Mouse (Mus musculus): ENCODE measurements around the gene Mafb. TPM values are rescaled to one million over a fixed set of nuclear protein-coding genes. Genes with fewer than 3 reads are reported as not detected.

Gene Mafb
- polyA plus RNA-seq, 1 experiment = 12.5 TPM

DNA sequence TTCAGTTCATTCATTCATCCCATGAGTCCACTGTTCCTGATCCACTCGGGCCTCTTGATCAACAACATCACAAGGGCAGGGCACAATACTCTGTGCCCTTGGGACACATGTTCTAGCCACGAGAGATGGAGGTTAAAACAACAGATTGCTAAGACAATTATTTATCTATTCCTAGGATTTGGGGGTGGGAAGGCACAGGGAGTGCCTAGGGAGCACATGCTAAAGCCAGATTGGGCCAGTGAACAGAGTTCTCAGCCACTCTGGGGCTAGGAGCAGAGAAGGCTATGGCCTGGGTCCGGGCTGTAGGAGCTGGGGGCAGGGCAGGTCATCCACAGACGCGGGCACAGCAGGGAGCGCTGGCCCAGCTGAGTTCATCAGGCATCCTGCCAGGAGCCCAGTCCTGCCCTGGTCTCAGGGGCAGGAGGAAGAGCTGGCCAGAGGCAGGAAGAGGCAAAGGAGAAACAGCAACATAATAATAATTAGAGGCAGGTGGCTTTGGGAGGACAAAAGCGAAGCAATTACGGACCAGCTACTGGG lies 15.8 kb downstream of the Mafb start:
- no peak overlapping the region for H3K4me3 ChIP-seq (ENCODE audit: insufficient read depth, low read length)
- H3K4me1 ChIP-seq (ENCODE audit: control insufficient read depth, insufficient read depth, low read length) = no peaks in the 10 kb centered on the region
- no peak for TF ChIP-seq POLR2A (IDR thresholded peaks at IDR 0.05; ENCODE audit: low read depth, low read length)
- TF ChIP-seq CTCF (IDR thresholded peaks at IDR 0.05; ENCODE audit: borderline replicate concordance, insufficient read depth, low read length) = no peak
- H3K27ac ChIP-seq (ENCODE audit: insufficient read depth, low read length) = no peak overlapping the region

DNA sequence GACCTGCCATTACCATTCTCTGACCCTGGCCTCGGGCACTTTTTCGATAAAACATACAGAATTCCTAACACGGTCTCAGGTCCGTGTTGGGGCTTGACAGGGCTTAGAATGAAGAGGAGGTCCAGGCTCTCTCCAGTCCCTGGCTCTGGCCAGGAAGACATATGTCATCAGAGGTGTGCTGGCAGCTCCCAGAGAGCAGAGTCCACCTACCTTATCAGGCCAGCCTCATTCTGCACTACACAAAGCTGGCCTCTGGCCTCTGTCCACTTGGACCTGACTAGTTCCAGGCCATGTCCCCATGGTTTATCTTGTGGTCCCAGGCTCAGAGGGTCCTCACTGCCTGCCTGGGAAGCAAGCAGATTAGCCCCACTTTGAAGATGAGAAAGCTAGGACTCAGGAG lies 17.3 kb downstream of the Mafb start:
- no peak overlapping the region for H3K27ac ChIP-seq (ENCODE audit: insufficient read depth, low read length)
- no peak for TF ChIP-seq CTCF (IDR thresholded peaks at IDR 0.05; ENCODE audit: borderline replicate concordance, insufficient read depth, low read length)
- no peak for TF ChIP-seq POLR2A (IDR thresholded peaks at IDR 0.05; ENCODE audit: low read depth, low read length)

DNA sequence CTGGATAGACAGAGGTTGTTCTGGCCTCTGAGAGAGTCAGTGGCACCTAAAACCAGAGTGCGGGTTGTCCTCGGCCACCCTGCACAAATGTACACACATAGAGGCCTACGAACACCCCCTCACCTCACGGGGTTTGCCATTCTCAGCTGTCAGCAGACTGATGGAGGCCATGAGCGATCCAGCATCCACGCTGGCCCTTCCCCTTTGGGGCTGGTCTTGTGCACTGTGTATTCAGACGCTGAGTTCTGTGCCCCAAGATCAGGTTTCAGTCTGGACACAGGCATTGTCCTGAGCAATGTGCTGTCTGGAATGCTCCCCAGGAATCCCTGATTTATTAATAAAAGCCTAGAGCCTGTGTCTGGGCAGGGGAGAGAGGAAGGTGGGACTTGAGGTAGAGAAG lies 18.1 kb downstream of the Mafb start:
- TF ChIP-seq POLR2A (IDR thresholded peaks at IDR 0.05; ENCODE audit: low read depth, low read length) (no peak), CTCF (IDR thresholded peaks at IDR 0.05; ENCODE audit: borderline replicate concordance, insufficient read depth, low read length) (no peak)
- no peak overlapping the region for H3K4me3 ChIP-seq (ENCODE audit: insufficient read depth, low read length)

More for the DNA sequence above, 17.3 kb downstream of the Mafb start:
- H3K4me1 ChIP-seq (ENCODE audit: control insufficient read depth, insufficient read depth, low read length) = no peaks in the 10 kb centered on the region
- H3K4me3 ChIP-seq (ENCODE audit: insufficient read depth, low read length) = no peak overlapping the region

DNA sequence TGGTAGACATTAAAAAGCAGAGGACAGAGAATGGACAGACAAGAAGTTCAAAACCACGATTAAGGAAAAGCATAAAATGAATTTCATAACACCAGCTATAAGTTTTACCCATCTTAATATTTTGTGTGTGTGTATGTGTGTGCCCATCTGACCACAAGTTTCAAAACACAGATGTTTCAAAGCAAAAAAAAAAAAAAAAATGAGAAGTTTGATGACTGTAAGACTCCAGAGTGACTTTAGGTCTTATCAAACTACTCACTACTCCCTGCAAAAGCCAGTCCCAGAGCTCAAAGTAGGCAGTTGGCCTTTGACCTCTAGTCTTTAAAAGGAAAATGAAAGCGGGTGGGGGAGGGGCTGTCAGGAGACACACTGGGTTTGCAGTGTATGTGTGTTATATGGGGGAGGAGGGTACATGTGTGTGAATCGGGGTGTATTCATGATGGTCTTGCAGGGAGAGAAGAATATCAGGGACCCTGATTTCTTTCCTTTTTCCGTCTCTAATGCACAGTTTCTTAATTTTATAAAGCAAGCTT lies 18.7 kb downstream of the Mafb start:
- Histone ChIP-seq H3K4me3 (ENCODE audit: insufficient read depth, low read length) (no peak overlapping the region), H3K4me1 (ENCODE audit: control insufficient read depth, insufficient read depth, low read length) (no peaks in the 10 kb centered on the region), H3K27ac (ENCODE audit: insufficient read depth, low read length) (no peak overlapping the region)
- TF ChIP-seq CTCF (IDR thresholded peaks at IDR 0.05; ENCODE audit: borderline replicate concordance, insufficient read depth, low read length) (no peak), POLR2A (IDR thresholded peaks at IDR 0.05; ENCODE audit: low read depth, low read length) (no peak)

More for the DNA sequence above, 18.1 kb downstream of the Mafb start:
- Histone ChIP-seq H3K27ac (ENCODE audit: insufficient read depth, low read length) (no peak overlapping the region), H3K4me1 (ENCODE audit: control insufficient read depth, insufficient read depth, low read length) (no peaks in the 10 kb centered on the region)

DNA sequence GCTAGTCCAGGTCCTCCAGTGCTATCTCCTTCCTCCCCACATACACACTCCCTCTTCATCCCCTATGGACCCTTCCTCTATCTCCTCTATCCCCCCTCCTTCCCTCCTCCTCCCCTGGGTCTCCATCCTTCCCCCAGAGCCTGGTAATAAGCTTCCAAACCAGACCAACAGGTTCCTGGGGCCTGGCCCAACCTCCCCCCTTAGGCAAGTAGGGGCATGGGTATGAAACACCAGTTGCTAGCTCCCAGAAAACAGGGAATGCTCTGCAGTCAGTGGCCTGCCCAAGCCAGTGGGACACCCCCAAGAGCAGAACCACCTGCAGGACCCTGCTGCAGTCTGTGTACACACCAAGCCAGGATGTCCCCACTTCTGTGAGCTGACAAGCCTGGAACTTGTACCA lies 21.2 kb downstream of the Mafb start:
- Histone ChIP-seq H3K27ac (ENCODE audit: insufficient read depth, low read length) (no peak overlapping the region), H3K4me1 (ENCODE audit: control insufficient read depth, insufficient read depth, low read length) (no peaks in the 10 kb centered on the region), H3K4me3 (ENCODE audit: insufficient read depth, low read length) (no peak overlapping the region)
- no peak for TF ChIP-seq CTCF (IDR thresholded peaks at IDR 0.05; ENCODE audit: borderline replicate concordance, insufficient read depth, low read length)
- no peak for TF ChIP-seq POLR2A (IDR thresholded peaks at IDR 0.05; ENCODE audit: low read depth, low read length)

DNA sequence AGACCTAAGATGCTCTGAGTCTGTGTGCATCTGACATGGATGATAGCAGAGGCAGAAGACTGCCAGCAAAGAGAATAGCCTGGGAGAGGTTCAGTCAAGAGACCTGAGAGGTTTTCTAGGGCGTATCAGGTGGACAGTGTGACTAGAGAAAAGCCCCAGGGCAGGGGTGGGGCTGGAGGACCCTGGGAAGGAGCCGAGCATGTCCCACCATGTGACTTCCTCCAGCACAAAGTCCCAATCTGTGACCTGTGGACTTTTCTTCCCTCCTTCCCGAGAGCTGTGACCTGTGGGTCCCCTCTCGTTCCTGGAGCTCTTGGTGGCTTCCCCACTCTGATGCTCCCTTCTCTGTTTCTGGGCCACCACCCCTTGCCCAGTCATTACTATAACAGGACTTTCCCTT lies 26.7 kb downstream of the Mafb start:
- TF ChIP-seq CTCF (IDR thresholded peaks at IDR 0.05; ENCODE audit: borderline replicate concordance, insufficient read depth, low read length) (no peak), POLR2A (IDR thresholded peaks at IDR 0.05; ENCODE audit: low read depth, low read length) (no peak)
- H3K27ac ChIP-seq (ENCODE audit: insufficient read depth, low read length) = no peak overlapping the region

DNA sequence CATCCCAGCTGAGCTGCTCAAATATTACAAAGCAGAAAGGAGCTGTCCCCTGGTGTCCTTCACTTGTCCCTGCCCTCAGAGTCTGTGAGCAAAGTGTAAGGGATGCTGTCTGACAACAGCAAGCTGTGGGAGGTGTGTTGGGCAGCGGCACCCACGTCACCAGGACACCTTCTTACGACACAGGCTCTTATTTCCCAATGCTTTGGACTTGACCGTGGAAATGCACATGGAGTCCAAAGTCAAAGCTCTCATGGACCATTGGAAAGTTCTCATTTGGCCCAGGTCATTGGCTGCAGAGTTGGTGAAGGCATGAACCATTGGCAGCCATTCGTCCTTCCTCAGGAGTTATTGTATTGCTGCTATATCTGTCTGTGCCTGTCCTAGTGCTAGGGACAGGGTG lies 27.3 kb downstream of the Mafb start:
- TF ChIP-seq POLR2A (IDR thresholded peaks at IDR 0.05; ENCODE audit: low read depth, low read length) (no peak), CTCF (IDR thresholded peaks at IDR 0.05; ENCODE audit: borderline replicate concordance, insufficient read depth, low read length) (no peak)

More for the DNA sequence above, 26.7 kb downstream of the Mafb start:
- Histone ChIP-seq H3K4me1 (ENCODE audit: control insufficient read depth, insufficient read depth, low read length) (no peaks in the 10 kb centered on the region), H3K4me3 (ENCODE audit: insufficient read depth, low read length) (no peak overlapping the region)

DNA sequence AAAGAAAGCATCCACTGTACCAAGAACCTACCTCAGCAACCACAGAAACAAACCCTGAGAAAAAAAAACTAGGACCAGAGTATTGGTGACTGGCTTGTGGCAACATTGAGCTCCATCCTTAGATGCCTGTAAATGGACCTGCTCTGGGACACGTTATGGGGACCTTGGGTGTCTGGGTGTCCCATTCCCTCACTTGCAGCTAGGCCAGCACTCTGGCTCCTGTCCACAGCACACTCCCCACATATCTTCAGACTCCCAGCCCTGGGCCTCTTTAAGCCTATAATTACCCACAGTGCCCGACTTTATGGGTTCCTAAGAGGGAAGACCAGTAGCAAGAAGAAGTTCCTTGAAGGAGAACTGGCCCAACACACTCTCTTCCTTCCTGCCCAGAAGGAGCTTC lies 30.8 kb downstream of the Mafb start:
- TF ChIP-seq POLR2A (IDR thresholded peaks at IDR 0.05; ENCODE audit: low read depth, low read length) (no peak), CTCF (IDR thresholded peaks at IDR 0.05; ENCODE audit: borderline replicate concordance, insufficient read depth, low read length) (no peak)
- Histone ChIP-seq H3K4me1 (ENCODE audit: control insufficient read depth, insufficient read depth, low read length) (no peaks in the 10 kb centered on the region), H3K27ac (ENCODE audit: insufficient read depth, low read length) (no peak overlapping the region), H3K4me3 (ENCODE audit: insufficient read depth, low read length) (no peak overlapping the region)

More for the DNA sequence above, 27.3 kb downstream of the Mafb start:
- H3K4me1 ChIP-seq (ENCODE audit: control insufficient read depth, insufficient read depth, low read length) = no peaks in the 10 kb centered on the region
- H3K4me3 ChIP-seq (ENCODE audit: insufficient read depth, low read length) = no peak overlapping the region
- no peak overlapping the region for H3K27ac ChIP-seq (ENCODE audit: insufficient read depth, low read length)

DNA sequence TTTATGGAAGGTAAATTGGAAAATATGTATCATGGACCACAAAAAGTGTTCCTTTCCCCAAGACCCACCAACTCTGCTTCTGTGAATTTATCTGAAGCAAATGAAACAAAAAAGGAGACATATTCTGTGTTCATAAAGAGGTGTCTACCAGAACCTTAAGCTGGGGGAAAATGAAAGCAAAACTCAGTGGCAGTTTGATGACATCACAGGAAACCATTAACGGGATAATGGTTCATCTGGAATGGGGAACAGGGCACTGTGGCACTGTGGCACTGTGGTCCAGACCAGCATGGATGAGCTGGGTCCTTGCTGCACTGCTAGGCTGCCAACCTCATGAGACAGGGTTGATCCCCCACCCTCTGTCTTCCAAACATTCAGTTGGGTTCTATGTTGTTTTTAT lies 31.8 kb downstream of the Mafb start:
- no peak overlapping the region for H3K4me3 ChIP-seq (ENCODE audit: insufficient read depth, low read length)
- no peak overlapping the region for H3K27ac ChIP-seq (ENCODE audit: insufficient read depth, low read length)
- no peaks in the 10 kb centered on the region for H3K4me1 ChIP-seq (ENCODE audit: control insufficient read depth, insufficient read depth, low read length)
- TF ChIP-seq CTCF (IDR thresholded peaks at IDR 0.05; ENCODE audit: borderline replicate concordance, insufficient read depth, low read length) (no peak), POLR2A (IDR thresholded peaks at IDR 0.05; ENCODE audit: low read depth, low read length) (no peak)

DNA sequence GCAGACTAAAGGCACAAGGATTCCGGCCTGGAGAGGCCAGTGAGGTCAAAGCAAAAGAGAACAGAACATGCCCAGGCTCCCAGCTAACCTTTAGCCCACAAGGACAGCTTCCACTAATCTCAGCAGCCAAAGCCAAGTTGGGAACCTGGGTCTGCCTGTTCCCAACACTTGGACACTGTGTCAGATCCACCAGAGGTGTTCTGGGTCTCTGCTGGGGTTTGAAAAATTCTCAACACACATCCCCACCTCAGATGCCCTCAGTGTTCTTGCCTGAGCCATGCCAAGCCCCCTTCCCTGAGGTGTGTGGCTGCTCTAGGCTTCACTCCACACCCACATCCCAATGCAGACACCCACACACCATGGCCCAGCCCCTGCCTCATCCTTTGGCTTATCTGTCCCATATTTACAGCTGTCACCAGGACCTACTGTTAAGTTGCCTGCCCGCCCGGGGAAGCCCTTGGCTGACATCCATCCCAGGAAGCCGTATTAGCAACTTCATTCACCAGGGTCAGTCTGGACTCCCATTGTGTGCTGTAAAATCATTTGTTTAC lies 32.7 kb downstream of the Mafb start, which contains the start of gene Gm826:
Gm826 (minus strand) TSS at position 52 of the 551 bp plus-strand sequence.
- H3K4me1 ChIP-seq (ENCODE audit: control insufficient read depth, insufficient read depth, low read length) = no peaks in the 10 kb centered on the region

More for the DNA sequence above, 32.7 kb downstream of the Mafb start, which contains the start of gene Gm826:
- no peak within 1 kb of the TSS for H3K4me3 ChIP-seq (ENCODE audit: insufficient read depth, low read length)
- H3K27ac ChIP-seq (ENCODE audit: insufficient read depth, low read length) = no peak within 1 kb of the TSS
- TF ChIP-seq CTCF (IDR thresholded peaks at IDR 0.05; ENCODE audit: borderline replicate concordance, insufficient read depth, low read length) = no peak
- TF ChIP-seq POLR2A (IDR thresholded peaks at IDR 0.05; ENCODE audit: low read depth, low read length) = no peak

Measured in embryonic fibroblast, embryonic 13.5 days (primary cell).